Mouse (Mus musculus) thymus, adult 2 months (tissue): ENCODE results near the gene Map4. TPM values are rescaled to one million over a fixed set of nuclear protein-coding genes. Genes with fewer than 3 reads are reported as not detected.
"Not testable (repeated sequence)": the region's sequence is repeated elsewhere in the genome, so short reads cannot be mapped to it uniquely, and the experiment has no call there.

Experiments used
- DNase-seq: peaks from one replicate; pipeline ENCODE4 v3.0.0; 2021
- H3K27ac ChIP-seq: fragments of 200-500 bp; 2 replicates; pipeline ENCODE4 v1.5.1; 2012; ENCODE audit warnings: low read length, control low read depth; ENCODE audit not compliant: control insufficient read depth, insufficient read depth
- H3K27me3 ChIP-seq: fragments of 200-500 bp; 2 replicates; pipeline ENCODE4 v1.6.1; 2012; ENCODE audit warnings: mild to moderate bottlenecking, low read length, moderate library complexity, mixed read lengths; ENCODE audit not compliant: control insufficient read depth, insufficient read depth
- H3K36me3 ChIP-seq: fragments of 200-500 bp; 2 replicates; pipeline ENCODE4 v1.6.1; 2012; ENCODE audit warnings: mild to moderate bottlenecking, low read length, moderate library complexity; ENCODE audit not compliant: control insufficient read depth, insufficient read depth
- H3K4me1 ChIP-seq: fragments of 200-500 bp; replicated peaks from 2 replicates; pipeline ENCODE4 v1.6.1; 2012; ENCODE audit warnings: low read length; ENCODE audit not compliant: control insufficient read depth, insufficient read depth
- H3K4me3 ChIP-seq: fragments of 200-500 bp; 2 replicates; pipeline ENCODE4 v1.5.1; 2012; ENCODE audit warnings: mild to moderate bottlenecking, low read length, control low read depth, moderate library complexity; ENCODE audit not compliant: control insufficient read depth, insufficient read depth
- CTCF ChIP-seq: fragments of 200-500 bp; IDR thresholded peaks from 2 replicates; pipeline ENCODE4 v1.5.1; 2012; ENCODE audit warnings: mild to moderate bottlenecking, control low read depth, low read length, moderate library complexity, borderline replicate concordance; ENCODE audit not compliant: control insufficient read depth, poor library complexity, insufficient read depth; ENCODE audit errors: extremely low read depth
- POLR2A ChIP-seq: fragments of 200-500 bp; IDR thresholded peaks from 2 replicates; pipeline ENCODE4 v1.6.1; 2012; ENCODE audit warnings: mild to moderate bottlenecking, low read length, control low read depth, moderate library complexity; ENCODE audit not compliant: control insufficient read depth, poor library complexity, insufficient read depth; ENCODE audit errors: extremely low read depth
- WGBS: fragments of 180-500 bp; shearing (Covaris S2); methylation state at CpG from one replicate; pipeline ENCODE4 v1.1.7; 2018; 5-methylcytosine and 5-hydroxymethylcytosine counted together
- polyA plus RNA-seq: library from polyadenylated mRNA; depleted of rRNA; stranded (reverse); fragments of >200 nt; gene quantifications from 2 replicates; pipeline ENCODE4 v1.2.3, GENCODE M21; 2012

Map4 gene
- polyA plus RNA-seq, 1 experiment: 463 TPM

DNA sequence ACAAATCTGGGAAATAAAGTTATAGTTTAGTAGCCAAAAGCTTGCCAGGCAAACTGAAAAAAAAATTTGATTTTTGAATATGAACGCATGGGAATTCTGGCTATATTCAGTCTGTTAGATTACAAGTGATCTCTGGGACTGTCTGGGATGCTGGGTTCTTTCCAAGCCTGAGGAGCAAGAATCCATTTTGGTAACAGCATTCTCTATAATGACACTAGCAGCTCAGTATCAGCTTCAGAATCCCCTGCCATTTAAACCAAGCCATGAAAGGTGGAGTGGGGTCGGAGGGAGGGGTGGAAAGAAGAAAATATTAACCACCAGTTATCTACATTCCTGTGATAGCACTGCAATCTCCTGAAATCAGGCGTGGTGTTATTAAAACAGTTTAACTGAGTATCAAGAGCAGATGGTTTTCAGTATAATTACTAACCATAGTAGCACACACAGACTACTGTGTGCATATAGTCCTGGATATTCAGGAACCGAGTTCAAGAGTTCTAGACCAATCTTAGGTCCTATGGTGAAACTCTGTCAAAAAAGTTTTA lies 38.6 kb downstream of the Map4 start:
- no peak for TF ChIP-seq POLR2A
- TF ChIP-seq CTCF: no peak
- Histone ChIP-seq H3K27ac (no peak overlapping the region), H3K27me3 (no peaks in the 10 kb centered on the region), H3K36me3 (no peaks in the 10 kb centered on the region), H3K4me1 (no peaks in the 10 kb centered on the region), H3K4me3 (no peak overlapping the region)
- no peak for DNase-seq
- 93% methylated on average over 4 of the region's 4 CpGs for WGBS

- H3K4me3 ChIP-seq, H3K27me3 ChIP-seq, H3K4me1 ChIP-seq, H3K36me3 ChIP-seq, DNase-seq, H3K27ac ChIP-seq: not testable (repeated sequence)
- 98% methylated on average over 5 of the region's 5 CpGs for WGBS
Observed at GRCm38 (mm10) chr9:109971711-109972110, 40.5 kb downstream of the Map4 start.

DNA sequence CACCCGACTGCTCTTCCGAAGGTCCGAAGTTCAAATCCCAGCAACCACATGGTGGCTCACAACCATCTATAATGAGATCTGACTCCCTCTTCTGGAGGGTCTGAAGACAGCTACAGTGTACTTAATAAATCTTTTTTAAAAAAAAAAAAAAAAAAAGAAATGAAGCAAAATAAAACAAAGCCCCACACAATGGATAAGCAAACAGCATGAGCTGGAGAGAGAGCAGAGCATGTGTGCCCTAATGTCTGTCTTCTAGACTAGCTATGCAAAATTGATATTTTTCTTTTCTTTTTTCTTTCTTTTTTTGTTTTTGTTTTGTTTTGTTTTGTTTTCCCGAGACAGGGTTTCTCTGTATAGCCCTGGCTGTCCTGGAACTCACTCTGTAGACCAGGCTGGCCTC lies 49.0 kb downstream of the Map4 start:
- not testable (repeated sequence) for H3K4me3 ChIP-seq, H3K27me3 ChIP-seq, DNase-seq, H3K36me3 ChIP-seq, H3K27ac ChIP-seq, H3K4me1 ChIP-seq
- 97% methylated on average over 4 of the region's 4 CpGs for WGBS

DNA sequence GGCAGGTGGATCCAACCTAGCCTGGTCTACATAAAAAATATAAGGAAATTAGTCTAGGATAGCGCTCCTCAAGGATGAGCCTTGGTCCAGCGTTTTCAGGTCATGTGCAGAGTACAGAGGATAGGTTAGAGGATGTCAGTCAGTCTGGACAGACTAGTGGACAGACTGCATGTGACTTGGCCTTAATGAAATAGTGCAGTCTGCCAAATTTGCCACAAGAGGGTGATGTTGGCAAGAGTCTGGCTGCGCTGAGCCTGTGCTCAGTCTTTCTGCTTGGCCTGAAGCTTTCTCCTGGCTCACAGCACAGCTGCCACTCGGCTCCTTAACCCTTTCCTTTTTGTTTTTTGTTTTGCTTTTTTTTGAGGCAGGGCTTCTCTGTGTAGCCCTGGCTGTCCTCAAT lies 54.2 kb downstream of the Map4 start:
- Histone ChIP-seq H3K4me1 (no peaks in the 10 kb centered on the region), H3K4me3 (no peak overlapping the region), H3K27me3 (no peaks in the 10 kb centered on the region), H3K36me3 (no peaks in the 10 kb centered on the region), H3K27ac (no peak overlapping the region)
- DNase-seq: peak; percentile 60
- TF ChIP-seq POLR2A (no peak), CTCF (peak; percentile 63; the same call in 1 of the 2 replicates)
- 38% methylated on average over 4 of the region's 4 CpGs for WGBS

GRCm38 (mm10) chr9:109989084-109989483 lies 57.8 kb downstream of the Map4 start:
- Histone ChIP-seq H3K27me3 (no peaks in the 10 kb centered on the region), H3K27ac (no peak overlapping the region), H3K36me3 (no peaks in the 10 kb centered on the region), H3K4me3 (no peak overlapping the region), H3K4me1 (no peaks in the 10 kb centered on the region)
- TF ChIP-seq CTCF: no peak
- TF ChIP-seq POLR2A: no peak
- DNase-seq: no peak
- 91% methylated on average over 1 of the region's 1 CpGs for WGBS

DNA sequence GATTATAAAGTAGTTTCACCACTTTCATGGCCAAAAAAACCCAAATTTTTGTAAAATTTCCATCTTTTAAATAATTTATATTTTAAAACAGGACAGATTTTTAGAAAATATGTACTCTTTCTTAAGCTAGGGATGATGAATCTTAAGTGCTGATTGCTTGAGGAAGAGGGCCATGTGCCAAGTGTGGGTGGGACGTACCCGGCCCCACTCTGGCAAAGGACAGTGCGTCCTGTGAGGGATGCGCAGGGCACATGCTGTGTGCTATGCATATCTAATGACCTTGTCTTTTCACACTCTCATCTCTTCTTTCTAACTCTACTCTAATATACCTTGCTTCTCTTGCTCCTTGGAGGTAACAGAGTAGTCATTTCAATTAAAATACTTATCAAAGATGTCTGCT lies 66.2 kb downstream of the Map4 start:
- H3K4me3 ChIP-seq: no peak overlapping the region
- TF ChIP-seq CTCF (no peak), POLR2A (no peak)
- no peaks in the 10 kb centered on the region for H3K36me3 ChIP-seq
- no peaks in the 10 kb centered on the region for H3K27me3 ChIP-seq
- H3K4me1 ChIP-seq: no peaks in the 10 kb centered on the region
- no peak for DNase-seq
- H3K27ac ChIP-seq: no peak overlapping the region
- WGBS: 96% methylated on average over 4 of the region's 4 CpGs

DNA sequence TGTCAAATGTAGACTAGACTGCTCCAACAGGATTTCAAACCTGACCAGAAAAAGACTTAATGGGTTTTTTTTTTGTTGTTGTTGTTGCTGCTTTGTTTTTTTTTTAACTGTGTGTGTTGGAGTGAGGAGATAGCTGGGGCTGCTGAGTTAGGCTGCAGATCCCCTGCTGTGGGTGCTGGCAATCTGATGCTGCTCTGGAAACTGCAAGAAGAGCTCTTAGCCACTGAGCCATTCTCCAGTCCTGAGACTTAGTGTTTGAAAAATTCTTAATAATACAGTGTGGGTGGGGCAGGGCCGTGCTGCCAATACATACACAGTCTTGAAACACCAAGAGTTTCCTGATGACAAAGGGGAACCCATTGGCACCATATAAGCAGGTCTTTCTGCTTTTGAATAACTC lies 70.7 kb downstream of the Map4 start:
- DNase-seq: no peak
- WGBS: 91% methylated on average over 1 of the region's 1 CpGs
- no peak for TF ChIP-seq CTCF
- TF ChIP-seq POLR2A: no peak

GRCm38 (mm10) chr9:110002413-110002812 lies 71.2 kb downstream of the Map4 start:
- no peaks in the 10 kb centered on the region for H3K36me3 ChIP-seq
- no peaks in the 10 kb centered on the region for H3K27me3 ChIP-seq
- no peak for DNase-seq
- H3K4me1 ChIP-seq: no peaks in the 10 kb centered on the region
- WGBS: 95% methylated on average over 3 of the region's 3 CpGs
- TF ChIP-seq CTCF (no peak), POLR2A (no peak)
- no peak overlapping the region for H3K4me3 ChIP-seq
- H3K27ac ChIP-seq: no peak overlapping the region

More for the DNA sequence above, 70.7 kb downstream of the Map4 start:
- Histone ChIP-seq H3K4me1 (no peaks in the 10 kb centered on the region), H3K27me3 (no peaks in the 10 kb centered on the region), H3K36me3 (no peaks in the 10 kb centered on the region), H3K4me3 (no peak overlapping the region), H3K27ac (no peak overlapping the region)
